Mouse (Mus musculus) layer of hippocampus, adult 11-12 months (tissue): ENCODE data around the gene Wdr61.

Experiments used
- DNase-seq: peaks from one replicate; pipeline ENCODE4 v3.0.0; 2022; ENCODE audit warnings: low spot score

The Wdr61 gene

GRCm38 (mm10) chr9:54682846-54683245 lies 51.5 kb downstream of the Wdr61 start:
- DNase-seq: no peak

- peak; percentile 80 for DNase-seq
Measured at GRCm38 (mm10) chr9:54676531-54676986, 57.8 kb downstream of the Wdr61 start.

GRCm38 (mm10) chr9:54673887-54674286 lies 60.4 kb downstream of the Wdr61 start:
- no peak for DNase-seq

- DNase-seq: no peak
Measured at GRCm38 (mm10) chr9:54671962-54672361, 62.4 kb downstream of the Wdr61 start.

GRCm38 (mm10) chr9:54668455-54668854 lies 65.9 kb downstream of the Wdr61 start:
- peak; percentile 58 for DNase-seq

- no peak for DNase-seq
Measured at GRCm38 (mm10) chr9:54666116-54666515, 68.2 kb downstream of the Wdr61 start.
